Mouse (Mus musculus) CD8-positive naive resting alpha-beta T cell, adult 2 months (primary cell): ENCODE data around the gene Clmn.
"Not testable (repeated sequence)": the region's sequence is repeated elsewhere in the genome, so short reads cannot be mapped to it uniquely, and the experiment has no call there.

Experiments used
- DNase-seq, 2 experiments: peaks; one replicate each; pipeline ENCODE4 v3.0.0; 2022; ENCODE audit warnings: low read depth in 2 of 2, low spot score in 2 of 2

Clmn gene

GRCm38 (mm10) chr12:104841256-104841655 is 23.6 kb downstream of the Clmn start:
- DNase-seq, result no peak

GRCm38 (mm10) chr12:104838987-104839386 is 25.9 kb downstream of the Clmn start:
- no peak for DNase-seq

- no peak for DNase-seq
Measured at GRCm38 (mm10) chr12:104838462-104838861, 26.4 kb downstream of the Clmn start.

- no peak for DNase-seq
Measured at GRCm38 (mm10) chr12:104837957-104838401, 26.9 kb downstream of the Clmn start.

GRCm38 (mm10) chr12:104837111-104837837 is 27.6 kb downstream of the Clmn start:
- no peak for DNase-seq

GRCm38 (mm10) chr12:104836230-104836629 is 28.6 kb downstream of the Clmn start:
- no peak for DNase-seq

GRCm38 (mm10) chr12:104835369-104836094 is 29.3 kb downstream of the Clmn start:
- no peak for DNase-seq

- DNase-seq, result no peak
Measured at GRCm38 (mm10) chr12:104834772-104835171, 30.1 kb downstream of the Clmn start.

- no peak for DNase-seq
Measured at GRCm38 (mm10) chr12:104830666-104831435, 34.0 kb downstream of the Clmn start.

- DNase-seq, result no peak
Measured at GRCm38 (mm10) chr12:104830283-104830639, 34.6 kb downstream of the Clmn start.

- no peak for DNase-seq
Measured at GRCm38 (mm10) chr12:104829596-104830282, 35.1 kb downstream of the Clmn start.

- not testable (repeated sequence) for DNase-seq
Measured at GRCm38 (mm10) chr12:104828986-104829385, 35.9 kb downstream of the Clmn start.

GRCm38 (mm10) chr12:104827721-104828120 is 37.2 kb downstream of the Clmn start:
- no peak for DNase-seq

GRCm38 (mm10) chr12:104824907-104825267 is 40.0 kb downstream of the Clmn start:
- no peak for DNase-seq

- no peak for DNase-seq
Measured at GRCm38 (mm10) chr12:104824244-104824906, 40.5 kb downstream of the Clmn start.

- DNase-seq, result no peak
Measured at GRCm38 (mm10) chr12:104823722-104824121, 41.2 kb downstream of the Clmn start.

GRCm38 (mm10) chr12:104822838-104823599 is 41.9 kb downstream of the Clmn start:
- no peak for DNase-seq

GRCm38 (mm10) chr12:104822151-104822550 is 42.7 kb downstream of the Clmn start:
- DNase-seq, result no peak

GRCm38 (mm10) chr12:104820061-104820460 is 44.8 kb downstream of the Clmn start:
- DNase-seq, result no peak

GRCm38 (mm10) chr12:104819050-104819449 is 45.8 kb downstream of the Clmn start:
- DNase-seq, result no peak
